Mouse (Mus musculus) kidney, postnatal 25 days (tissue): ENCODE results near the gene D17H6S53E.

ENCODE experiments used
- DNase-seq, 2 experiments: peaks; one replicate each; pipeline ENCODE4 v3.0.0; 2021; ENCODE audit warnings: mixed read lengths in 2 of 2

Gene D17H6S53E

DNA sequence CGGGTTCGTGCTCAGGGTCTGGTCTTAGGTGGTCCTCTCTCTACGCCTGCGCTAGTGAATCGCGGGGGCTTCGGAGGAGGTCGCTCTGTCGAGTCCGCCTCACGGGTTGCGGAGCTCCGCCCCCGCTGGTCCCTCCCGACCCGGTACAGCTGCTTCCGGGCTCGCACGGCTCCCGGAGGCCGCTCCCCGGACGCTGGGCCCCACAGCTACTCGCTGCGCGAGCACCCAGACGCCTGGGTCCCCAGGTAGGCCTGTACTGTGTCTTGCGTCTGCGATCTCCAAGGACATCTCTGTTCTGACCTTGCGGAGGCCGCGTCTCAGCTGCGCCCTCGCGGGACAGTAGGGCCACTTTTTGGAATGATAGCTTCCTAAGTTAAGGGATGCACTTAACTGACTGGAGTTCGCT, at the start of gene D17H6S53E:
D17H6S53E (plus strand) TSS at position 168 of the 406 bp plus-strand sequence.
- DNase-seq = peak; percentile 78 to 88

DNA sequence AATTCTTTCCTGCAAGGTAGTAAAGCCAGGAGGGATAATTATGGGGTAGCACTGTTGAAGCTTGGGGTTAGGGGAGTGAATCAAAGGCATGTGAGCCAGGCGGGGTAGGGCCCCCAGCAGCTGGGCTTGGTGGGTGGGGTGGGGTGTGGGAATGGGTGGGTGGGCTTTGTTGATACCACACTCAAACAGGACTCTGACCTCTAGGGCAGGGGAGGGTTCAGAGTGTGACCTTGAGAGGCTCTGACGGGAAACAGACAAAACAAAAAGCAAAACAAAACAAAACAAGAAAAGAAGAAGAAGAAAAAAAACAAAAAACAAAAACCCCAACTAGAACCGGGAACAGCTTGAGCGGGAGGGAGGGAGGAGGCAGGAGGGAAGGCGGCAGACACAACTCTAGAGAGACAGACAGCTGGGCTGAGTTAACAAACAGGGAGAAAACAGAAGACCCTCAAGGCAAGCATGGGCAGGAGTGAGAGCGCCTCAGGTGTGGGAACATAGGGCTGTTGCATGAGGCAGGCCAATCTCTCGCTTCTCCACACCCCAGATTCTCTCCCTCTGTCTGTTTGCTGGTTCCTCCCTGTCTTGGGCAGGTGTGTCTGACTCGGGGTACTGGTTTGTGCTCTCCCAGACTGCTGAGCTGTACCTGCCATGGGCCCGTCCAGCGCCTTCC, 49.5 kb upstream of the D17H6S53E start, which contains the start of gene Ly6g6e:
Ly6g6e (plus strand) TSS at position 396 of the 670 bp plus-strand sequence.
- DNase-seq = no peak

DNA sequence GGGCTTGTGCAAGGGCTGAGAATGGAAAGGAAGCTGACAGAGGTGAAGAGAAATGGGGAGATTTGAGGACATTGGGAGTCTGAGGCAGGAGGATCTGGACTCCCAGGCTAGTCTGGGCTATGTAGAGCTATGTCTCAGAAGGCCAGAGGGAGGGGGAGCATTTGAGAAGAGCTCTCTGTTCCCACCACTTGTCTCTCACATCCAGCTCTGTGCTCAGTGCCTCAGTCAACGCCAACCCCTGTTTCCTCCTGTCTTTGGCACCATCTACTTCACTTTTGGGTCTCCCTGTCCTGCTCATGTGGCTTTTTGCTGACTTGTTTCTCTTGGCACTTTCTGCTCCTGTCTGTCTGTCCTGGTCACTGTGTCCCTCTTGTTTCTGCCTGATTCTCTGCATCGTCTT, 48.9 kb upstream of the D17H6S53E start:
- no peak for DNase-seq

DNA sequence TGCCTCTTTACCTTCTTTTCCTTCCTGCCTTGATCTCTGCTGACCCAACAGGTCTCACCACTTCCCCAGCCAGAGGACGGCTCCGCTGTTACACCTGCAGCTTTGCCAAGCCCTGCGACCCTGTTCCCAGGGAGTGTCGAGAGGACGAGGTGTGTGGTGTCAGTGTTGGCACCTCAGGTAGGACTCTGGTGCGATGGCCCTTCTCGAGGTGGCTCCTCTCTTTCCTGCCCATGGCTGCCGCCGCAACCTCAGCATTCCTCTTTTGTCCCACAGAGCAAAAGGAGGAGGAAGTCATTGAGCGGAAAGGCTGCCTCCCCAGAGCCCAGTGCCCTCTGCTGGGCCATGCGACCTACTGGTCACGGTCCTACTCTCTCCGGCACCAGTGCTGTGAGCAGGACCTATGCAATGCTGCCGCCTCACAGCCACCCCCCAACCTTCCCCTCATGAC, 48.4 kb upstream of the D17H6S53E start, which contains the start of gene Ly6g6d:
Ly6g6d (minus strand) TSS at position 280 of the 448 bp plus-strand sequence.
- DNase-seq = peak; percentile 73 to 87

DNA sequence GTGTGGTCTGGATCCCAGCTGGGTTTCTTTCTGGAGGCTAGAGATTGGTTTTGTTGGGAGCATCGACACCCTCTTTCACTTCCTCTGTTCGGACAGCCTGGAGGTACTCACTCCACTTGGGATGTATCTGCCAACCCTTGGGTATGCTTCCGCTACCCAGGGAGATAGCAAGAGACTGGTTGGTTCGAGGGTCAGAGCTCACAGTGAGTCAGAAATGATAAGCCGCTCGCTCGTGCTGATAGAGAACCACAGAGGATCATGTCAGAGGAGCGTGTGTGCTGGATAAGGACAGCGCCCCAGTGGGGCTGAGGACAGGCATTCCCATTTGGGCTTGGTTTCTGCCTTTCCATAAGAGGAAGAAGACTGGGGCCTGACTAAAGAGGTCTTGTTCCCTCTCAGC, 46.4 kb upstream of the D17H6S53E start:
- no peak for DNase-seq

DNA sequence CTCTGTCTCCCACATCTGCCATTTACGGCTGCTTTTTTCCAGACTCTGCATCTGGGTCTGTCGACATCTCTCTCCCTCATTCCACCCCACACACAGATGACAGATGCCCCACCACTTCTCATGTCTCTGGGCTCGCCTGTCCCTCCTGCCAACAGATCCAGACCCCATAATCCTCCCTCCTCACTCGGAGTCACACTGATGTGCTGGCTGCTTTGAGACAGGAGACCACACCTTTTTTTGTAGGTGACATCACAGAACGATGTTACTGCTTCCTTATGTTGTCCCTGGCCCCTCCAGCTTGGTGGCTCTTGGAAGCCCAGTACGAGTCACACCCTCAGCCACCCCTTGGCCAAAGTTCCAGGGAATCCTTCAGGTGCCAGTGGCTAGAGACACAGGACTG, 45.9 kb upstream of the D17H6S53E start:
- no peak for DNase-seq

DNA sequence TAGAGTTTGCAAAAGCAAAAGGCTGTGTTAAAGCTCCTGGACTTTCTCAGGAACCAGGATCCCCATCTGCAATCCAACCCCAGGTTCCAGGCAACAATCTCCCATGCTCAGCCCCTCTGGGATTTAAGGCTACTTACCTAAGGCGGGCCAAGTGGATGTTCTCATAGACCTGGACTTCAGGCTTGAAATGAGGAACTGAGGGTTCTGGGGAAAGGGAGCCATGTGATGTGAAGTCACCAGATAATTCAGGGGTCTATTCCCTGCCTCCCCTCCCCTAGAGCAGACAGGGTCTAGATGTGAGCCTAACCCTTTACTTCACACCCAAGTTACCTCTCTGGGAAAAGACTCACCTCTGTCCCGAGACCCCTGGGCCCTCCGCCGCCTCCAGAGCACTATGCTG, 45.5 kb upstream of the D17H6S53E start:
- no peak for DNase-seq

DNA sequence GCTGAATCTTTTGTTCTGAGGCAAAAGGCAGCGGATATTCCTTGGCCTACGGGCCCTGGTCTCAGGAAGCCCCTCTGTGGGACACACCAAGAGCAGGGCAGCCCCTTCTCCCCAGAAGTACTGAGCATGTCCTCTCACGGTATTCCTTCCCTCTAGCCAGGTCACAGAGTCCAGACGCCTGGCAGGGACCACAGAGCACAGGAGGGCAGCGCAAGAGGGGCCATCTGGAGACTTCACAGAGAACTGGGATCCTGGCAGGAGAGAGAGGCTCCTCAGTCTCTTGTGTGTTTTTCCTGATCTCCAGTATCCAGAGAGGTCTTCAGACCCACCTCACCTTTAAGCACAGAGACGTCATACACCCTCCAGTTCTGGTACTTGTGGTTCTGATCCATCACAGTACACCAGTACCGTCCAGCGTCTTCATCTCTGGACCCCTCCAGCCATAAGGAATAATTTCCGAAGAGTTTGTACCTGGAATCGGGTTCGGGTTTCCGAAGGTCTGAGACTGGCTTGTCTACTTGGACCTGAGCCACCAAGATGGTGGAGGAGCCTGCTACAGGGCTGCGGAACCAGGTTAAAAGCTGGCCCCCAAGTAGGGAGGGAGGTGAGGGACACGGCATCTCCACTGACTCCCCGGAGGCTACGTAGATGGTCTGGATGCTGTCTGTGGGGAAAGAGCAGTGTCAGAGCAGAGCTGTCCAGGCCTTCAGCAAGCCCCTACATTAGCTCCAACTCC, 43.2 kb upstream of the D17H6S53E start:
- no peak for DNase-seq

DNA sequence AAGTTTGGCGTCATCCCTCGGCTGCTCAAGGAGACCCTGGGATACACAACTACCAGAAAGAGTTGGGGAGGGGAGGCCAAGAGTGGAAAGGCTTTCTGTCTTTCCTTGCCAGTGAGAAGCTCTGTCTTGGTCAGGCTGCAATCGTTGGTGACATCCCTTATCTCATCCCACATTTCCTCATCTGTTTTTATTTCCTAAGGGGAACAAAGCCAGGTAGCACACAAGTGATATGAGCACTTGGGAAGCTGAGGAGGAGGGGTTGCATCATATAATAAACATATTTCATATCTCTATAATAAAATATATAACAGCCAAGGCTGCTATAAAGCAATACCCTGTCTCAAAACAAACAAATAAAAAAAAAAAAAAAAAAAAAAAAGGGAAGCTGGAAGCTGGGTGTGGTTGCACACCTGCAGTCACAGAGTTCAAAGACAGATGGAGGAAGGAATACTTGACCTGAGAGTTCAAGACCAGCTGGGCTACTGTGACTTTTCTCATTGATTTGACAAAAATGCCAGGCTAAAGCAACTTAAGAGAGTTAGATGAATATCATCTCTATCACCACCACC, 42.2 kb upstream of the D17H6S53E start:
- DNase-seq = no peak

DNA sequence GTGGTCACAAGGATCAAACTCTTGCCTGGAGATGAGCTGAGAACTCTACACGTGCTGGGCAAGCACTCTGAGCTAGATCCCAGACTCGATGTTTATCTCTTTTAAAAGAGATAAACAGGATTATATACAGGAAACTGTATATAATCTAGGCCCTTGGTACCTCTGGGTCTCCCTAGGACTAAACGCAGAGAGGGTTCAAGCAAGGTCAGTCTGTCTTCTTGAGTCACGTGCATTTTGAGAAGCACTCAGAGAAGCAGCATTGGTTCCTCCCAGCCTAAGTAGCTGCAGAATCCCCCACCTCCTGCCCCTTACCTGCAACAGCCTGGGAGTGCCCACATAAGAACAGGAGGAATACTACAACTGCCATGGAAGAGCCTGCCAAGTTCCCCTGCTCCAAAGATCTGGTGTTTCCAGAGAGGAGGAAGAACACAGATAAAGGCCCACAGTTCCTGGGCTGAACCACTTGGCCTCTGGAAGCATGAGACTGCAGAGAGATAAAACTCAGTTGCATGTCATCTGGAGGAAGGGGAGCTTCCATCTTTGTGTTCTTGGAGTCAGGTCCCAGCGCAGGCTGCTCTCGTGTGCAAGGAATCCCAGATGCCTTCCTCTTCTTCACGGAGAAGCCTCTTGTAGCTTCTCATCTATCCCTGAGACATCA, 40.8 kb upstream of the D17H6S53E start, which contains the start of gene Ly6g6f:
Ly6g6f (minus strand) TSS at position 403 of the 658 bp plus-strand sequence.
- no peak for DNase-seq

DNA sequence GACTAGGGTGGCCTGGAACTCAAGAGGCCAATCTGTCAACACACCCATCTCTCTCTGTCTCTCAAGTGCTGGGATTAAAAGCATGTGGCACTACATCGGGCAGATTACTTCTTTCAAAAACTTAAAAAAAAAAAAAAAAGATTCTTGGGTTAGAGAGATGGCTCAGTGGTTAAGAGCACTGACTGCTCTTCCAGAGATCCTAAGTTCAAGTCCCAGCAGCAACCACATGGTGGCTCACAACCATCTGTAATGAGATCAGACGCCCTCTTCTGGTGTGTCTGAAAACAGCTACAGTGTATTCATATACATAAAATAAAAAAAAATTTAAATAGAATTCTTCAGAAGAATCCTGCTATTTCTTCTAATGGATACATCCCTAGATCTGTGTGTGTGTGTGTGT, 38.0 kb upstream of the D17H6S53E start:
- no peak for DNase-seq

DNA sequence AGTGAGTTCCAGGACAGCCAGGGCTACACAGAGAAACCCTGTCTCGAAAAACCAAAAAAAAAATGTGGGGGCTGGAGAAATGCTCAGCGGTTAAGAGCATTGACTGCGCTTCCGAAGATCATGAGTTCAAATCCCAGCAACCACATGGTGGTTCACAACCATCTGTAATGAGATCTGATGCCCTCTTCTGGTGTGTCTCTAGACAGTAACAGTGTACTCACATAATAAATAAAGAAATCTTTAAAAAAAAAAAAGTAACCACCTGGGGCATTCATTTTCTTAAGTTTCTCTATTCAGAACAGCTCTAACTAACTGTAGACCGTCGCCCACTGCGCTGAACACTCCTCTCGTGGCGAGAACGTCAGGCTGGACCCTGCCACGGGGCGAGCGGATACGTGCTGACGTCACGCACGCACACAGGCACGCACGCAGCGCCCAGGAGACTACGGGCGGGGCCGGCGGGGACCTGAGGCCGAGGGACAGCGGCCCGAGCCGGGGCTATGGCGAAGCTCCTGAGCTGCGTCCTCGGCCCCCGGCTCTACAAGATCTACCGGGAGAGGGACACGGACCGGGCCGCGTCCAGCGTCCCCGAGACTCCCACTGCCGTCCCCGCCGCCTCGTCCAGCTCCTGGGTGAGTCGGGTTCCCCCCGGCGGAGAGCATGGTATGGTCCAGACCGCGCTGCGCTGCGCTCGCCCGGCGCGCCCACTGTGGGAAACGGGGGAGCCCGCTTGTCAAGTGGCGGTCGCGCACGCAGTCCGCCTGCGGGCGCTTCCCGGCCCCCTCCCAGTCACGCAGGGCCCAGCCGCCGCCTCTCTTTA, 37.1 kb upstream of the D17H6S53E start, which contains the start of gene Abhd16a:
Abhd16a (plus strand) TSS at position 439 of the 820 bp plus-strand sequence.
- peak; percentile 95 to 98 for DNase-seq

DNA sequence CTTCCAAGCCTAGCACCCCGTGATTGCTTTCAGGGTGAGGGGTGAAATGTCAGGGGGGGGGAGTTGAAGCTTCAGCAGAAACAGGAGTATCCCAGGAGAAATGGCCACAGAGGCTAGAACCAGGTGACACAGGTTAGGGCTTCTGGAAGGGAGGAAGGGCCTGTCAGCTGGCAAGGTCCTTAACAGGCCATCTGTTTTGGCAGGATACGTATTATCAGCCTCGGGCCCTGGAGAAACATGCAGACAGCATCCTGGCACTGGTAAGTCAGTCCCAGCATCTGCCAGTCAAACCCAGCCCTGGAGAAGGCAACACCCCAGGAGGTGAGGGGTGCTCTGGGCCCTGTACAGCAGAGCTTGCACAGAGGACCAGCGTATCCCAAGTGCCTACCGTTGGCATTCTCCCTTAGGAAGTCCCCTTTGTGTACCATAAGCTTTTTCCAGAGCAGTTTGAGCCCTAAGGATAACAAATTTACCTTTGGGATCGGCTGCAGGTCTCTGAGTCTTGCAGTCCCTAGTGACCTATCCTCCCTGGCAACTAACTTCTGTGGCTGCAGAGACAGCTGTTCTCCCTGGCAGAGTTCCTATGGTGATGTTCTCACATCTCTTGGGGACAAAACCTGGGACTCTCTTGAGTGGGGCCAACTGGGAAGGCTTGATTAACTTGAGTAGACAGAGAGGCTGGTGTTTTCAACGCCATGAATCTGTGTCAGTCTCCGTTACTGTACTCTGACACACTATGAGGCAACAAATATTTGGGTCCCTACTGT, 35.8 kb upstream of the D17H6S53E start:
- no peak for DNase-seq

DNA sequence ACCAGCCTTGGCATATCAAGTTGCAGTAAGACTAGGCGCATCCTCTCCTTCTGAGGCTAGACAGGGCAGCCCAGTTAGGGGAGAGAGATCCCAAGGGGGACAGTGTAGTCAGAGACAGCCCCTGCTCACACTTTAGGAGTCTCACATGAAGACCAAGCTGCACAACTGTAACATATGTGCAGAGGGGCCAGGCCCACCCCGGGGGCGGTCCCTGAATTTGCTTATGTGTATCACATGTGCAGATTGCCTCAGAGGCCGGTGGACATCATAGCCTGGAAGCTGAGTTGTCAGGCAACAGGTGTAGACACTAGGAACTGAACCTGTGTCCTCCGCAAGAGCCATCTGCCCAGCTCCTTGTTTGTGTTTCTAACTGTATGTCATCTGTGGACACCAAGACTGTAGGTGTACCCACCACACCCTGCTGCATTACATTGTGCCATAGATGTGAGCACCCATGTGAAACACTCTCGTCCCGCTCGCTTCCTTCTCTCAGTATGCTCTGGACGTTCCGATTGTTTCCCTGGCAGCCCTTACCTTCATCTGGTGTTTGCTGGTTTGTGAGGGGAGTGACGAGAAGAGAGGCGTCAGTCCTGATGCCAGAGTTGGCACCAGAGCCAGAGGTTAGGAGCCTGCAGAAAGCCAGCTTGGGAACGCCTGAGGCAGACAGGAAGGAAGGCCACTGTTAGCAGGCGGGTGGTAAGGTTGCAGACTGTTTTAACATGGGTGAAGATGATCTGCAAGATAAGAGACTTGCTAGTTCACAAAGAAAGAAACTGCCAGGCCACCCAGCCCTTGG, 33.6 kb upstream of the D17H6S53E start:
- no peak for DNase-seq

DNA sequence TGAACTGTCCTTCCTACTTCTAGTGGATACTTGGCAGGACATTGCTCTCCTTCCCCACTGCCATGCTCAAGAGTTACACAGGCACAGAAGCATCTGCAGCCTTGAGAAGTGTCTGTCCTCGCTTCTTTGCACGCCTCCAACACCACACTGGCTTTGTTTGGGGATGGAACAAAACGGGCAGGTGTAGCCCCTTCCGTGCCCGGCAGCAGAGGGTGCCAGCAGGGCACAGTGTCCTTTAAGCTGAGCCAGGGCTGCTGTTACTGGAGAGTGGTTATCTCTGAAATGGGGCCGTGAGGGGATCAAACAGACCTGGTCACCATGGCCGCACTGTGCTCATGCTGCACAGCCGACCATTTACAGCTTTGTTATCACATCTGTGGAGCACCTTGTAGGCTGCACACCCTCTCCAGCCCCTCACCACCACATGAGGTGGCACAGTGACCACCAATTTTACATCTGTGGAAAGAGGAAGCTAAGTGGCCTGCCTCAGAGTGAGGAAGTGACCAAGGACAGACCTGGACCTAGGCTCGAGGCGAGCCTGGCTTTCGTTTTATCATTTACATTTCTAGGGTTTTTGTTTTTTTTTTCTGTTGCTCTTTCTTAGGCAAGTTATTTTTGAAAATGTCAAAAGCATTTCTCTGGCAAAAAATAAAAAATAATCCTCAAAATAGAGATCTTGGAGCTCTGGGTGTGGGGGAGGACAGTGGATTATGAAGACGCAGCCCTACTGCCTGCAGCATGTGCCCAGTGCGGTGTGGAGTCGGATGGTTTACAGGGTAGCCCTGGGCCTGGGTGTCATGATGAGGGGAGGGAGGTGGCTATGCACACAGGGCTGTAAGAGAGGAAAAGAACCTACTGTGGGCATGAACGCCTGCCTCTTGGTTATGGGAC, 31.5 kb upstream of the D17H6S53E start:
- no peak for DNase-seq

DNA sequence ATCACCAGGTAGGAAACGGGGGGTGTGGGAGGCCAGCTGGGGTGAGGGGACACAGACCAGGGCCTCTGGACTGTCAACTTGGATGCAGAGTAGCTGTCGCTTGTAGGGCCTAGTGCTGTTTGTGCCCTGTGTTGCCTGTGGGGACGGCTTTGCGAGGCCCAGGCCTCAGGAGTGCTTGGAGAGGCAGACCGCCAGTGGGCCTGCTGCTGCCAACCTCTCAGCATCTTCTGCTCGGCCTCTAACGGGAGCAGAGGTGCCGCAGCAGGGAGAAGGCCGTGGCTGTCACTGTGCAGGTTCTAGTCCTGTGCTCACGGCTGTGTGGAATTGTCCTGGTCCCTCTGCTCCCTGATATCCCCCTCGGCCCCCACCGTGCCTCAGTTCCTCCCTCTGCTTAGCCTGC, 29.6 kb upstream of the D17H6S53E start:
- no peak for DNase-seq

DNA sequence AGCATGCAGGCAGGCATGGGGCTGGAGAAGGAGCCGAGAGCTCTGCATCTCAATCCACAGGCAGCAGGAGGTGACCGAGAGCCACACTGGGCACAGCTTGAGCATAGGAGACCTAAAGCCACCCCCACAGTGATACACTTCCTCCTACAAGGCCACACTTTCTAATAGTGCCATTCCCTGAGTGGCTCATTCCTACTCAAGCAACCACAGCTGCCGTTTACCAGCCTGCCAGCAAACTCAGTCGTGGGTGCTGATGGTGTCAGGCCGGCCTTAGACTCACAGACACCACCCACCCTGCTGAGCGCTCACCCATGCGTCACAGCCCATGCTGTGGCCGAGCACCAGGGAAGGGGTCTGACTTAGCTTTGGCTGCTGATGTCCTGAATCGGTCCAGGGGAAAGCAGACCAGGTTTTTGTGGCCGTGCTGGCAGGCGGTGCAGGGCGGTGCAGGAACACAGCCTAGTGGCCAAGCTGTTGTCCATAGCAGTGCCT, 29.0 kb upstream of the D17H6S53E start:
- peak; percentile 42 to 53 for DNase-seq

DNA sequence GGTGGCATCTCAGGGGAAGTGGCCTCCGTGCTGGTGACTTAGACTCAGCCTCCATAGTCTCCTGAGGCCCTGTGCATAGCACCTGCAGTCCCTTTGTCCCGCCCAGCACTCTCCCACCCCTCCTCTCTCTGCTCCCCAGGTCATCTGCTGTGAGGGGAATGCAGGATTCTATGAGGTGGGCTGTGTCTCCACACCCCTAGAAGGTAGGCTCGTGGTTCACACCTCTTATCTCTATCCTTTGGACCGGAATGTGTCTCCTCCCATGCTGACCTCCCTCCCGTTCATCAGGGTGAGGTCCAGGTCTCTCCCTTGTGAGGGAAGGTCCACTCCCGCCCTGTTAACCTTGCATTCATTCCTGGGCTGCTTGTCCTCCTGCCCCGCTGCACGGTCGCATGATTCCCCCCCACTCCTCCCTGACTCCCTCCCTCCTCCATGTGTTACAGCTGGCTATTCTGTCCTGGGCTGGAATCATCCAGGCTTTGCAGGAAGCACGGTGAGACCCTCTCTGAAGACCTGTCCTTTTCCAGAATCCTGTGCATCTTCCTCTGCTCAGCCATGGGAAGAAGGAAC, 25.9 kb upstream of the D17H6S53E start:
- DNase-seq = peak in 1 of 2 experiments; percentile 76

DNA sequence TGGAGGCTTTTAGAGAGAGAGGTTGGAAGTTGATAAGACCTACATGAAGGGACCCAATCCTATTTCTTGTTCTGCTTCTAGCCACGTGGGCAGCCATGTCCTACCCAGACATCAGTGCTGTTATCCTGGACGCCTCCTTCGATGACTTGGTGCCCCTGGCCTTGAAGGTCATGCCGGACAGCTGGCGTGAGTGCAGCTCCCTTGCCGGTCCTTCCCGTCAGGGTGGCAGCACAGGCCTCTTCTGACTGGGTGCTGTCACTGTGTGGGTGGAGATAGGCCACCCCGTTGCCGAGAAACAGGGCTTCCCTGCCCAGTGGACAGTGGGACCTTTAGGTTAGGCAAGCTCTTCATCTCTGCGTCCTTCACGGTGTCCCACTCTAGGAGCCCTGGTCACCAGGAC, 25.0 kb upstream of the D17H6S53E start:
- no peak for DNase-seq
